Mouse (Mus musculus) retina, embryonic 14.5 days (tissue): ENCODE measurements around the gene Sash1.
A peak's percentile ranks its signal among the peaks of the same experiment; 100 is the strongest.

Experiments used
- DNase-seq: peaks from one replicate; pipeline ENCODE4 v3.0.0-alpha.2; 2015; ENCODE audit warnings: low spot score

Gene Sash1

DNA sequence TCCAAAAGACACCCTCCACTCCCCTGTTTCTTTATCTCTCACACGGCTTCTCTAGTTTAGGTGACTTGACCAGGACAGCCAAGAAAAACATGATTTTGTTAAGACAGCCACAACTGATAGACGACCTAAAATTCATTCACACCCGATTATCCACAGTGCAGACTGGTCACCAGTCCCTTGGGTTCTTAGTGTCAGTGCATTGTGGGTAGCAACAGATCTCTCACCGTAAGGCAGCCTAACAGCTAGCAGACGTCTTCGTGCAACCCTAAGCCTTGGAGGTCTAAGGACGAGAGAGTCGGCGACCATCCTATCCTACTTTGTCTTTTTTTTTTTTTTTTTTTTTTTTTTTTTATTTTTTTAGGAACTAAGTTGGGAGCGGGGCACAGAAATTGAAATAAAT, 34.2 kb downstream of the Sash1 start:
- DNase-seq: no peak

DNA sequence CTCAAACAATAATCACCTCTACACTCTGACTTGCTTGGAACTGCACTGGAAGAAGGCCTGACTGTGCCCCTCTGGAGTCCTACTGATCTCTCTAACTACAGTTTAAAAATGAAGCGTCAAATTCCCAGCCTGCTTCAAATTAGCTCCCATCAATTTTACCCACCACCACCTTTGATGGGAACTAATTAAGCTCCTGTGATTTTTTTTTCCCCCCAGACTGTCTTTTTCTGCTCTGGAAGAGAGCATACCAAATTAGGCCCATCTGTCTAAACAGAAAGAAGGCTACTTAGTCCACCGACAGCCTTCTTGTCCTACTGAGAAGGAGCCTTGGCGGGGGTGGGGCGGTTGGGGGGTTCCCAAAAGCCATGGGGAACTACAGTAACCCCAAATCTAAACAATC, 37.9 kb downstream of the Sash1 start:
- no peak for DNase-seq

DNA sequence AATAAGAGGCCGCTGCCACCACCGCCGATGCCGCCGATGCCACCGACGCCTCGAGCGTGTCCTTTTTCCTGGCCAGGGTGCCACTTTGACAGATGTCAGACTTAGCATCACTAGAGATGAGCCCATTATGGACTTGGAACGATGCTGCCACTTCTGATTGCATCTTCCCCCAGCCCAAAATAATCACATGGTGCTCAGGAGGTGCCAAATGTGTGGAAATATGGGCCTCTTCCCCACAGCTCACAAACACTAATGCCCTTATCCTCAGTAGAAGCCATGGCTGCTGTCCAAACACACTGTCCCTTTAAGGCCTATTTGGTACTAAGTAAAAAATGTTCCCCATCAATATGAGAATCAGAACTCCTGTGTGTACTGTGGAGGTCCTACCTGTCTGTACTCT, 39.6 kb downstream of the Sash1 start:
- no peak for DNase-seq

DNA sequence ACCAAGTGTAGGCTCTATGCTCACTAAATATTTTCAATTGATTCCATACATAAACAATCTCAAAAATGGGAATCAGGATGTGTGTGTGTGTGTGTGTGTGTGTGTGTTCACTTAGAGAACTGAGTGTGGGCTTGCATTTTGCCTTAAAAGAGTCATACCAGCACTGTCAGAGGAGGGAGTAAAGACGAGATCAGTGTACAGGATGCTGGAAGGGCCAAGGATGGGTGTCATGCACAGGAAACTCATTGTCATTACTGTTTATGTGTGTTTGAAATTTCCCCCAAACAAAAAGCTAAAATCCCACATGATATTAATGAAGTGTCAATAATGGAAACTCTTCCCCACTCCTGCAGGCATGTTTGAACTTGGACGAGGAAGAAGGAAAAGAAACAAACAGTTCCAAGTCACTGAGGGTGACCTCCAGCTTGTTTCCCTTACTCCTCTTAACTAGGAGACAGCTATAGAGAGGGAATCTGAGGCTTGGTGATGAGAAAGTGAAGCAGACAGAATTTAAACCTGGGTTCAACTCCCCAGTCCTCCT, 40.6 kb downstream of the Sash1 start:
- no peak for DNase-seq

DNA sequence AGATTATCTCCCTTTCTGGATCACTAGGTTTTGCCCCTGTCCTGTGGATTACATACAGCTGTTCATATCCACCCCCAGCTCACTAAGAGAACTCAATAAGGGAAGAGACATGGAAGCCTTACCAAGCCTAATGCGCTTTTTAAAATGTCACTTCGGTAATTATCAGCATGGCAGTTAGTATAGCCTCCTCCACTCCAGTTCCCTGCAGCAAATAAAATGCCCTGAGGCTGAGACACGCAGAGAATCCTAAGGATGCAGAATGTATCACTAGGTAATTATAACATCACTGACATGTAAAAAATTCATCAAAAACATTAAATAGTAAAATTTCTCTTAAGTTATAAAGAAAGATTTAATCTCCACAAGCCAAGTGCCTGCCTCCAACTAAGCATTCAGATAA, 45.9 kb downstream of the Sash1 start:
- DNase-seq: no peak

DNA sequence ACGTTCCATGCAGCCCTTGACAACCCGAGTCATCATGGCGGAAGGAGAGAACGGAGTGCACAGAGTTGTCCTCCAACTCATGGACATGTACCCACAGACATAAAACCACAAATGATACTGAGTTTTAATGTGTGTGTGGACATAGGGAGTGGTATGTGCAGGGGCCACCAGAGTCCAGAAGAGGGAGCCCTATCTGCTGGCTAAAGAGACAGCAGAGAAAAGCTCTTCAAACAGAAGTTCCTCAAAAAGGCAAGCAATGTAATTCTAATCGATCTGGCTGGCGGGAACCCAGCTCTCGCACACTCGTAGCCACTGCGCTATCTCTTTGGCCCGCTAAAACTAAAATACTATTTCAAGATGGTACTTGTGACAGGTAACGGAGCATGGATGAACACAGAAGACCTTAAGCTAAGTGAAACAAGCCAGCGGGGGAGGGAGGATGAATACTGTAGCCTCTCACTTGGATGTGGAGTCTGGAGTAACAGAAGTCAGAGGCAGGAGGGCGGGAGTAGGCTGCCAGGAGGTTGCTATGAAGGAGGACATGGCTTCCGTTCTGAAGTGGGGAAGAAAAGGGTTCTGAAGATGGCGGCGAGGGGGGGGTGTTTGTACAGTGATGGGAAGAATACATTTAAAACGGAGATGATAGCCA, 51.9 kb downstream of the Sash1 start:
- DNase-seq: no peak

DNA sequence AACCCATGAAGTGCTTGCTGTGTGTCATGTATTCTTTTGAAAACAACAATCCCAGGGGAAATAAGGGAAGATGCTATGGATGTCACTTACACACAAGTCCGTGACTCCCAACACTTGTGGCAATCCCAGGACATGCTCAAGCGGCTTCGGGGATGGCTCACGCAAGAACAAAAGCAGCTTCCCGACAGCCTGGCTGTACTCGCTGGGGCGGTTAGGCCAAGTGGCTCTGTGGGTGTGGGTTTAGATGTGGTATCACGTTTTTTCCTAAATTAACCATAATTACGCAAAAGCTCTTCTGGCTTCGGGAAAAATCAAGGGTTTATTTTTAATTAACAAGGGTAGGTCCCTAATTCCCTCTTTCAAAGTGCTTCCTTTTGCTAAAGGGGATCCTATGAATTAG, 59.6 kb downstream of the Sash1 start:
- peak; percentile 41 for DNase-seq

DNA sequence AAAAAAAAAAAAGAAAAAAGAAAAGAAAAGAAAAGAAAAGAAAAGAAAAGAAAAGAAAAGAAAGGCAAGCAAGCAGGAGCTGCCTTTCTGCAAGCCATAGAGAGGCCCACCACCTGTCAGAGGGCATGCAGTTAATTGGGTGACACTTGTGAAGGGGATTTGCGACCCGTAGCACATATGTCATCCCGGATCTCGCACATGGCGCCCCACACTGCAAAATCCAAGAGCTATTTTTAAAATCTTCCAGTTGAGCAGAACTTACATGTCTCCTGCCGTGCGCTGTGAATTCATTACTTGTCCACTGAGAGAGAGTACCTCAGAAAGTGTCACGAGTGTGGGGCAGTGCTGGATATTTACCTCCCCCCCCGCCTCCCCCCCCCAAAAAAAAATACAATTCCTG, 60.0 kb downstream of the Sash1 start:
- peak; percentile 57 for DNase-seq

DNA sequence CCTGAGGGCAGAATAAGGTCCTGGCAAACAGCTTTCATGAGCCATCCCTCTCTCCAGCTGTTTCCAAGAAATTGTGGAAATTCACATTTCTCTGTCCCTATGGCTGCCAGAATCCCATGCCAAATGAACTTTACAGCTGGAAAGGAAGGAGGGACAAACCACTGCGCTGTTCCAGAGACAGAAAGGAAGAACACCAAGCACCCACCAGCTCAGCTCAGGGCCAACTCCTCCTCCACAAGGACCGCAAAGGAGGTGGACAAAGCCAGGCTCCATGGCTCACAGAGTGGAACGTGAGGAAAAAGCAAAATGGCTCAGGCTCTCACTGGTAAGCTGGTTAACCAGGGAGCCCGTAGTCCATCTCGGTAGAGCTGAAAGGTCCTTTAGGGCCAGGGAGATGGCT, 67.8 kb downstream of the Sash1 start:
- no peak for DNase-seq

DNA sequence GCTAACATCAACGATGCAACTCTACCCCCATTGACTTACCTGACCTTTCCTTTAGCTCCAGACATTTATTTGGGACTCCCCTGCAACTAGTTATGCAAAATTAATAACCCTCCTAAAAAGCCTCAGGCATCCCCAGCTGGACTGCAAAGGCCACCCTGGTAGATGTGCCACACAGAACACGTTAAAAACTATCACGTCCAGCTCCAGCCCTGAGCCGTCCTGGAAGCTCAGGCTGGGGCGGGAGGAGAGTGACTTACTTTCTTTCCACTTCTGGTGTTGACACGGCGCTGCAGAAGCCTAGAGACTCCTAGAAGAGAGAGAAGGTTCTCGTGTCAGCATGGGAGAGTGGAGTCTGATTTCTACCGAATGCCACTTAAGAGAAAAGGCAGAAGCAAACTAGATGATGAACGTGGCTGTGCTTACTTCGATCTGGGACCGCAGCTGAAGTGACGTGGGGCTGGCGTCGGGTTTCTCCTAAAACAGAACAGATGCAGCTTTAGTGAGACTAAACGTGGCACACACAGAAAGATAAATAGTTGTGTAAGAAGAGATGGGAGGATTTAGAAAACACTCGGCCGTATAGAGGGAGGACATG, 71.8 kb downstream of the Sash1 start:
- no peak for DNase-seq

DNA sequence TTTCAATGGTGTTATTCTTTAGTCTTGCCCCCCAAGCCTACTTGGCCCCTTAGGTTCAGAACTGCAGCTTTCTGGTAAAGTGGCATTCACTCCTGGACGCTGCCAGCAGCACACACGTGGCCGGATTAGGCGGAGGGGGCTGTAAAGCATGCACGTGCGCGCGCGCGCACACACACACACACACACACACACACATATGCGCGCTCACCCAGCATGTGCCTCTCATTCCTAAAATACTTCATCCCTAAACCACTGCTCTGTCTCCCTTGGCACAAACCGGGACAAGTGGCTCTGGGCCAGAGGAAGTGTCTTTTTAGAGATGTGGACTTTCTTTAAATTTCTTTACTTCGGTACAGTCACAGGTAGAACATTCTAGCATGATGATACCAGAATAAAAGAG, 72.6 kb downstream of the Sash1 start:
- DNase-seq: no peak

DNA sequence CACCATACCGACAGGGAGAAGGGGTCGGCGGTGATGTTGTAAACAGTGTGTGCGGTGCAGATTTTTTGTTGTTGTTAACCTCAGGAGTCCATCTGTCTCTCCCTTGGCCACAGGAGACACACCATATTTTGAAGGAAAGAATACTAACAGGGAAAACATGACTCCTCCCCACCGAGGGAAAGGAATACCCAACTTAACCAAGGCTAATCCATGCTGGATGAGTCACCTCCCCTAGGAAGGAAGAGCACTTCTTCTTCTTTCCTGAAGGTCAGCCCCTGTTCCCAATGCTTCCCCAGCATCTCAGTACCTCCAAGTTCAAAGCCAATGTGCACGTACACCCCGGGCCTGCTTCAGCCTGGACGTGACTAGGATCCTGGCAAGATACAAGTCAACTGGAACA, 73.1 kb downstream of the Sash1 start:
- no peak for DNase-seq

DNA sequence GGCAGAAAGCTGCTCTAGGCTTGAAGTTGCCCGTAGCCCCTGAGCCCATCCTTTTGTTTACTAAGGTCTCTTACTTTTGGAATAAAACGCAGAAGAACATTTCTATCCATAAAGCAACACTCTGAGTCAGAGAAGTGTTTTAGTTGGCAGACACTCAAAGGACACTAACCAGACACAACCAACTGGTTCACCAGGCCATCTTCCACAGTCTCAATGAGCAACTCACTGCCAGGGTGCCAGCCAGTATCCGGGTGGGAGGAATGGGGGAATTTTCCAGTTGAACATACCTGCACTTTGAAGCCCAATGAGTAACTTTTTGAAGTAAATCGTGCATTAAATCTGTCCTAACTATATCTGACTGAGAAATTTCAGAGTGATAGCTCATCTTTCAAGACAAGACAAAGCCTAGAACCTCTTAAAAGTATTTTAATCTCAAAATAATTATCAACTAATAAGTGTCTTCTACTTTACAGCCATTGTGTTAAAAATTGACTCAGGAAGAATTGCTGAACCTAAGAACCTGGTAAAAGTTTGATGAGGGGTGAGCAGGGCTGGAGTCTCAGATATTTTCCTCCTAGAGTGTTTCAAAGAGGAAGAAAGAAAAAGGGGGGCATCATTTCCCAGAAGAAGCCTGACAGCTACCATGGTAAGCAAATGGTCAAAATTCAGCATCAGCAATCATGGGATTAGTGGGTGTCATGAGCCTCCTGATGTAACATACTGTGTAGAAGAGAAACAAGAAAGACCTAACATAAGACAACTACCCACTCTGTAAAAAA, 74.4 kb downstream of the Sash1 start:
- DNase-seq: no peak

DNA sequence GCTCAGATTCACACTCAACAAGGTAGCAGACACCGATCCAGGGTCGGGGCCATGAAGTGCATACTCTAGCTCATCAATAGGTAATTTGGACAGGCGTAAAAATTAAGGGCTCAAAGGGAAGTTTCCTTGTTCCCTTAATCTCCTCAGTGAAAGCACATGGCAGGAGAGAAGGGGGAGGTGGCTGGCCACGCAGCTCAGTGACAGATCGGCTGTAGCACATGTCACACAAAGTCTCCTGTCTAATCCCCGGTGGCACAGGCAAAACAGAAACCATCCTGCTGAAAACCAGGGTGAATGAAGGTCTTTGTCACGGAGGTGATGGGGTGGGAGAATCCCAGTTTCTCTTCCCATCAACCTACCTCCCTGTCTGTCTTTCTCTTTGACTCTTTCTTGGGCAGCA, 75.4 kb downstream of the Sash1 start:
- DNase-seq: no peak

DNA sequence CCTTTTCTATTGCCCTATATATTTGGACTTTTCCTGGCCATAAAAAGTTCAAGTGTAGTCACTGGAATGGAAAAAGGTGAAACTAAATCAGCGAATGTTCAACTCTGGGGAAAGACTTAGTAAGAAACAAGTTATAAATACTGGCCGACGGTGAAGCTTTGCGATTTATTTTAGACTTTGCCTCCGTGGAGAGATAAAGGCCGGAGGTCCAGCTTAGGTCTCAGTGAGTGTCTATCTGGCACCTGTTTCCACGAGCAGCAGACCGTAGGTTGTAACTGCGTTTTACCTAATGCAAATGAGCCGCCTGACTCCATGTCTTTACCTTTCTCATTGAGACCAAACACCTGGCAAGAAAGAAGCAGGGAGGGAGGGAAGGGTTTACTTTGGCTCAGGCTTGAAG, 77.5 kb downstream of the Sash1 start:
- DNase-seq: no peak

DNA sequence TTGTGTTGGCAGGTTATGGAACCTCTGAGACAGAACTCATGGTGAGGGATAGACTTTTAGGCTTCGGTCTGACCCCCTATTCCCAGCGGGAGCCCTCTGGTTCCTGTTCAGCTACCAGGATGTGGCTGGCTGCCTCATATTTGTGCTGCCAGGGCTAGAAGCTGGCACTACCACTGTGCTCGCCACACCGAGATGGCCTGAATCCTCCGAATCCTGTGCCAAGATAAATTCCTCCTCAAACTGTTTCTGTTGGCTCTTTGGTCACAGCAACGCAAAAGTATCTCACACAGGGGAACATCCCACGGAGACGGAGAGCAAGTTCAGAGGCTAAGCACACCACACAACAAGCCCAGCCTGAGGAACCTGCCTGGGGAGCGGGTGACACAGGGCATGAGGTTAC, 78.3 kb downstream of the Sash1 start:
- no peak for DNase-seq

DNA sequence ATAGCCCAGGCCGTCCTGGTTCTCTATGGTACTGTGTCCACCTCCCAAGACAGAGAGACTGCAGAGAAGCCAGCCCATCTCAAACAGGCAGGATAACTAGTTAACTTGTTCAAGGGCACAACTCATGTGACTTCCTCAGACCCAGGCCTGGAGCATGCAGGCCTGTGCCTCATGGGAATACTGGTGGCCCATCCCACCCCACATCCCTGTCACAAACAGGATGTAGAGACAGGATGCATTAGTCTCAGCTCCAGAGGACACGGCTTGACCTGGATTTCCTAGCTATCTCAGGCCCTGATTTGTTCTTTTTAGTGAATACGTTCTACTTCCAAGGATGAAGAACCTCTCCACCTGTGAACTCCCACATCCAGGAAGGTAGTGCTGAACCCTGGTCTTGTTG, 80.5 kb downstream of the Sash1 start:
- DNase-seq: no peak

DNA sequence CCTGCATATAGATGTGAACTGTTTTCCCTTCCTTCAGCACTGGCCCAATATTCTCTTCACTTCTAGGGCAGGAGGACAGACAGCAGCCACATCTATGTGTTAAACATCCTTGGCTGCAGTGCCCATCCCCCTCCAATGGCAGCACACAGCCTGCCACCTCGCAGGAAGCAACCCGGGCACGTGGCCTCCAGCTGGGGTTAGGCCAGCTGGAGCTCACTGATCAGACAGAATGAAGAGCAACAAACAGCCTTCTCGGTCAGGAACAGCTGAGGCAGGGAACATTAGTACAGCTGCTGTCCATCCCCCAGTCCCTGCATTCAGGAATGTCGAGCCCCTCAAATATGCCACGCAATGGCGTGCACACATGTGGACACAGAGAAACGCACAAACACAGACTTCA, 81.6 kb downstream of the Sash1 start:
- peak; percentile 57 for DNase-seq

DNA sequence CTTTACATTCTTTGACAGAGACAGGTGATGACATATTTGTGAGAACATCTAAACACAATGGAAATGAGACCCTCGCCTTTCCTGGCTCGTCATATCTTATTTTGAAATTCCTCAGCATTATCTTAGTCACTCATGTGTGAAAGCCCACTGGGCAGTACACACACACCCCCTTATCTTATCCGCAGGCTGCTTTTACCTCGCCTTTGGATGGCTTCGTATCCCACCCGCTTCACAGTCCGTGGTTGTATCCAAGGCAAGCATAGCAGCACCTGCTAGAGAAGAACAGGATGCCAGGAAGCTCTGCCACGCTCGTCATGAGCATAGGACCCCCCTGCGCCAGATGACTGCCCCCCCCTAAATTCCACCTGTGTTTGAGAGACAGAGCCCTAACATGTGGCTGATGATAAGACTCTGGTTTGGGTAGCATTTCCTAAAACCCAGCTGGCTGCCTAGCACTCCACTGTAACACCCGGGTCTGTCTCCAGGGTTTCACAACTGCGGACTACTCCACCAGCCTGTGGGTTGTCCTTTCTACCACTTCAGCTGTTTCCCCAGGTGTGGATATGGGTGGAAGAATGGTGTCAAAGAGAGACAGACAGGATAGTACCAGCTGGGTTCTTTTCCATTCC, 84.0 kb downstream of the Sash1 start:
- no peak for DNase-seq

DNA sequence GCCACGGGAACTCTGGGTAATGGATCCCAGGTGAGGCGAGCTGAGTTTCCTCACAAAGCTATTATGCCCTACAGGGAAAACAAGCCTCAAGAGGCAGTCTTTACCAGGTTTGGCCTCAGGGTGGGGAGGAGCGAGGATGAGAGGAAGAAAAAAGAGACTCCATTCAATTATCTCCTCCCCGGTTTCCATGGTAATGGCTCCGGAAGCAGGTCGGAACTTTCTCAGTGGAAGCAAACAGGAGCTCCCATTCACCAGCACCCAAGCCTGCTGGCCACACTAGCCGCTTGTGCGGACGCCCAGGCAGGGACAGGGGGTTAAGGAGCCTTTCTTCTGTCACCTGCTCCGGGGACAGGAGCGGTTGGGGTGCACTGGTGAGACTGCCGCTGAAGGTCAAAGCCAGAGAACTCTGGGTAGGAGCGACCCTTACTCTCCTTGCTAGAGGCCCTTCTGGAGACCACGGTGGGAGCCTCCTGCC, 84.7 kb downstream of the Sash1 start:
- peak; percentile 51 for DNase-seq

DNA sequence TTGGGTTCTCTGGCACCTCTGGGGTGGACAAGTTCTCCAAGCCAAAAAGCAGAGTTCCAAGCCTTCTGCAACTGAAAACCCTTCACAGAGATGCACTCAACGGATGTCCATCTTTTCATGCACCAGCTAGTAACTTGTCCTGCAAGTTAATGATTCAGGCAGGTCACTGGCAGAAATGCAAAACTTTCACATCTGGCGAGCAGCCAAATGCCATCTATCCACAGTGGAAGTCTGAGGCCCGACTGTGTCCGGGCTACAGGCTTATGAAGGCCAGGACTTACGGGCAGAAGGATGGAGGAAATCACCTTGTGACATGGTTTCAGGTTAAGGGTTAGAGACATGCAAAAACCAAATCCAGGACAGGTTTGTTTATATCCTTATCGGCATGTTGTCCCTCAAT, 88.0 kb downstream of the Sash1 start:
- no peak for DNase-seq

DNA sequence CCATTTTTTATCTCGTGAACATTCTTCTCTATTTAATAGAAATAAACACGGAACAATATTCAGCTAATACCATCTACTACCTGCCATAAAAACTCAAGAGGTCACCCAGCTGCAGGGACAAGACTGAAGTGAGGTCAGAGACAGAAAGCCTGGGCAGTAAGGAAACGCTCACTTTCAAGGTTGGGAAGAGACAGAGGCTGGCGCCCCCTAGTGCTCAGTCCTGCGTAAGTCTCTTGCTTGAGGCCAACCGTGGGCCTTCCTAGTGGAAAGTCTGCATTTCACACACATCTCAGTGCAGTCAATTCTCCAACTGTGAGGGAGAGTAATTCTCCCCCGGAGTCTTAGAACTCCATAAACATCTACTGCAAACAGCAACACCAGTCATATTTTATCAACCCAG, 90.5 kb downstream of the Sash1 start:
- peak; percentile 86 for DNase-seq

DNA sequence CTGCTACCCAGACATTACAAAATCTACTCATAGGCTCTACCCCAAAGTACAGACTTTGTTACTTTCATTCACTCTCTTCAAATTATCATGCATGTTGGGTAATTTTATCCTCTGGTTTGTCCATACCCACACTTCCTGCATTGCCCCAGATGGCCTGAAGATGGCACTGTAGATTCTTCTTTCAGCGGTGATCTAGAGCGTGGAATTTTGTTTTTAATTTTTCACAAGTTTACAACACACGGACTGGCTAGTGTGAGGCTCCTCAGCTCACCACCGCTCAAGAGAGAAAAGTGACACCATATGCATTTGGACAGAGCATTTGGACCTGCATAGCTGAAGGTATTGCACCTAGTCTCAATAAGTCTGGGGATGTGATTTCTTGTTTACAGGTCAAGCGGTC, 93.5 kb downstream of the Sash1 start:
- peak; percentile 74 for DNase-seq
